In the genomic region with DNA sequence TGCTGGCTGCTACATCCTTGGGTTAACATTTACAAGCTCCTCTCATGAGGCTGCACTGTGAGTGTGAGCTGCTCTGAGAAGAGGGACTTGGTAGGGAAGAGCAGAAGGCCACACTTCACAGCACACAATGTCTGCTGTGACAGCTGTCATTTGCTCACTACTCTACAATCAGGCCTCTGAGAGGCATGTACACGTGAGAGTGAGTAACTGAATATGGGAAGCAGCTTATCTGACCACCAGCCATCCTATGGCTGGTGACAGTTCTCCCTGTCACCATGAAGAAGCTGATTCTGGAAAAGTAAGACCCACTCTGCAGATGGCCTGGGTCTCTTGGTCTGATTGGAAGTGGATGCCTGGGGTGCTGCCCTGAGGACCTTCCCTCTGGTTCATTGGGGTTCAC, we compare ENCODE assay signal across 20 mouse cellular contexts.
A peak's percentile ranks its signal among the peaks of the same experiment; 100 is the strongest.
DNase-seq lines count a peak whose midpoint lies in the region; ATAC-seq and TF ChIP-seq lines count a peak whose summit lies in the region.
"Had no signal": no experiment of that assay in that cellular context is flagged by ENCODE, and none has a peak within 500 bp of the region (broad histone marks: within the 10 kb centered on the region; RNA-seq: fewer than 3 reads in every experiment).

No protein-coding gene starts in this region.

- 0 out of 2 replicates have a peak overlapping the region, but pooled peaks have one; percentile 10 for H3K27ac ChIP-seq in heart, embryonic 11.5 days (ENCODE audit: low read depth, low read length)
- no peak overlapping the region for H3K27ac ChIP-seq in heart, adult 2 months
- no peak overlapping the region for H3K27ac ChIP-seq in heart, embryonic 15.5 days
- H3K27ac ChIP-seq: hindbrain, embryonic 10.5 days; hindbrain, embryonic 14.5 days; intestine, embryonic 15.5 days; kidney, embryonic 15.5 days had no signal

- WGBS in heart, embryonic 11.5 days (ENCODE audit: insufficient replicate concordance): 12% methylated on average over 1 of the region's 1 CpGs
- WGBS in heart, adult 2 months: 52% methylated on average over 1 of the region's 1 CpGs
- WGBS in heart, embryonic 15.5 days: 32% methylated on average over 1 of the region's 1 CpGs

- no peak for TF ChIP-seq POLR2A in heart, adult 2 months (IDR thresholded peaks at IDR 0.05; ENCODE audit: insufficient read depth, low read depth, low read length)

- H3K9ac ChIP-seq in heart, embryonic 11.5 days (ENCODE audit: low read depth, low read length): no peak overlapping the region
- H3K9ac ChIP-seq in heart, adult 2 months (ENCODE audit: low read depth, low read length): no peak overlapping the region
- H3K9ac ChIP-seq in heart, embryonic 15.5 days: no peak overlapping the region
- H3K9ac ChIP-seq: hindbrain, embryonic 14.5 days; intestine, embryonic 15.5 days; kidney, embryonic 15.5 days had no signal

- H3K4me2 ChIP-seq in heart, embryonic 11.5 days: no peak overlapping the region
- no peak overlapping the region for H3K4me2 ChIP-seq in heart, embryonic 15.5 days
- H3K4me2 ChIP-seq: hindbrain, embryonic 14.5 days; intestine, embryonic 15.5 days; kidney, embryonic 15.5 days had no signal

- no peak for DNase-seq in heart, adult 2 months
- DNase-seq in heart, postnatal 10 days: no peak
- DNase-seq in 416B (ENCODE audit: low read depth) (peak; percentile 9), MEL-GATA-1-ER (ENCODE audit: extremely low read depth, low read depth) (peak; percentile 7)
- DNase-seq in right cerebral cortex, postnatal 25 days: no peak
- no peak for DNase-seq in spleen, postnatal 10 days (ENCODE audit: low spot score in 2 of 2)
- DNase-seq: adrenal gland, postnatal 14 days; cerebellum, adult 11-12 months; cerebellum, adult 9-10 months; cerebellum, postnatal 25 days; gastrocnemius, postnatal 10 days; kidney, adult 18-20 months had no signal

- no peaks in the 10 kb centered on the region for H3K9me3 ChIP-seq in heart, embryonic 11.5 days (replicated peaks; ENCODE audit: control insufficient read depth, low read length)
- H3K9me3 ChIP-seq in heart, embryonic 15.5 days (replicated peaks): no peaks in the 10 kb centered on the region
- H3K9me3 ChIP-seq: hindbrain, embryonic 10.5 days; intestine, embryonic 15.5 days; kidney, embryonic 15.5 days had no signal

- intact Hi-C loops in heart, adult 2 months (cut with DNase I): no loop called here
- intact Hi-C loops in heart, postnatal 10 days (cut with DNase I): loop anchor here (5.0 kb wide), 1 partner anchor 100 kb away; no protein-coding TSS in a partner anchor

- H3K79me2 ChIP-seq in heart, adult 2 months (replicated peaks; ENCODE audit: control insufficient read depth, insufficient read depth, low read length): no peaks in the 10 kb centered on the region

- peaks cover 33% of the 10 kb centered on the region for H3K4me1 ChIP-seq in heart, embryonic 11.5 days (ENCODE audit: control insufficient read depth, insufficient read depth, low read length)
- H3K4me1 ChIP-seq in heart, adult 2 months (ENCODE audit: control insufficient read depth, insufficient read depth, low read length): peaks cover 2% of the 10 kb centered on the region; the same call in 1 of the 2 replicates
- H3K4me1 ChIP-seq in heart, embryonic 15.5 days (replicated peaks): peaks cover 47% of the 10 kb centered on the region

- no peaks in the 10 kb centered on the region for H3K27me3 ChIP-seq in heart, embryonic 11.5 days (ENCODE audit: control insufficient read depth, insufficient read depth, low read length)
- no peaks in the 10 kb centered on the region for H3K27me3 ChIP-seq in heart, adult 2 months (ENCODE audit: control insufficient read depth, insufficient read depth, low read length)
- no peaks in the 10 kb centered on the region for H3K27me3 ChIP-seq in heart, embryonic 15.5 days
- H3K27me3 ChIP-seq: intestine, embryonic 15.5 days; kidney, embryonic 15.5 days had no signal

- H3K4me3 ChIP-seq in heart, embryonic 11.5 days (ENCODE audit: low read depth, low read length): no peak overlapping the region
- H3K4me3 ChIP-seq in heart, adult 2 months: no peak overlapping the region
- no peak overlapping the region for H3K4me3 ChIP-seq in heart, embryonic 15.5 days
- H3K4me3 ChIP-seq: hindbrain, embryonic 10.5 days; intestine, embryonic 15.5 days; kidney, embryonic 15.5 days had no signal

- TF ChIP-seq EP300 in heart, adult 2 months (IDR thresholded peaks at IDR 0.05; ENCODE audit: insufficient read depth, low read depth, low read length): no peak

- H3K36me3 ChIP-seq in heart, embryonic 11.5 days (ENCODE audit: control insufficient read depth, insufficient read depth, low read length): no peaks in the 10 kb centered on the region
- H3K36me3 ChIP-seq in heart, adult 2 months (ENCODE audit: control insufficient read depth, insufficient read depth, low read length): no peaks in the 10 kb centered on the region
- no peaks in the 10 kb centered on the region for H3K36me3 ChIP-seq in heart, embryonic 15.5 days

- TF ChIP-seq CTCF in heart, adult 2 months (IDR thresholded peaks at IDR 0.05): no peak

- no peak for ATAC-seq in heart, embryonic 11.5 days (replicated peaks; ENCODE audit: insufficient number of reproducible peaks, low FRiP score, low TSS enrichment)
- ATAC-seq in heart, embryonic 15.5 days (replicated peaks; ENCODE audit: insufficient number of reproducible peaks, insufficient read depth, low FRiP score, low read depth): 0 out of 2 replicates have a peak, but pooled peaks have one; percentile 14
- ATAC-seq: activated CD4-positive, CD25-positive, alpha-beta regulatory T cell, adult 4 months; forebrain, embryonic 16.5 days; intestine, embryonic 15.5 days had no signal

Comparison
In these comparisons a context has a peak if more than half of its experiments do, and no peak if none do; other contexts are left out.
1. DNase-seq: peak in 416B (single experiment) and MEL-GATA-1-ER (single experiment); none in heart, adult 2 months (0 of 2), heart, postnatal 10 days (0 of 2), right cerebral cortex, postnatal 25 days (single experiment) and spleen, postnatal 10 days (0 of 2).